Mouse (Mus musculus) thymus, postnatal 4 days (tissue): ENCODE data around the gene Sgcb.

ENCODE experiments used
- DNase-seq: peaks from one replicate; pipeline ENCODE4 v3.0.0; 2021

Gene Sgcb

GRCm38 (mm10) chr5:73647261-73647900 lies at the start of gene Sgcb:
Sgcb (minus strand) TSS chr5:73647790.
- DNase-seq: peak; percentile 94

- DNase-seq: no peak
Observed at GRCm38 (mm10) chr5:73694254-73695015, 46.8 kb upstream of the Sgcb start.

- no peak for DNase-seq
Observed at GRCm38 (mm10) chr5:73693778-73694177, 46.2 kb upstream of the Sgcb start.

DNA sequence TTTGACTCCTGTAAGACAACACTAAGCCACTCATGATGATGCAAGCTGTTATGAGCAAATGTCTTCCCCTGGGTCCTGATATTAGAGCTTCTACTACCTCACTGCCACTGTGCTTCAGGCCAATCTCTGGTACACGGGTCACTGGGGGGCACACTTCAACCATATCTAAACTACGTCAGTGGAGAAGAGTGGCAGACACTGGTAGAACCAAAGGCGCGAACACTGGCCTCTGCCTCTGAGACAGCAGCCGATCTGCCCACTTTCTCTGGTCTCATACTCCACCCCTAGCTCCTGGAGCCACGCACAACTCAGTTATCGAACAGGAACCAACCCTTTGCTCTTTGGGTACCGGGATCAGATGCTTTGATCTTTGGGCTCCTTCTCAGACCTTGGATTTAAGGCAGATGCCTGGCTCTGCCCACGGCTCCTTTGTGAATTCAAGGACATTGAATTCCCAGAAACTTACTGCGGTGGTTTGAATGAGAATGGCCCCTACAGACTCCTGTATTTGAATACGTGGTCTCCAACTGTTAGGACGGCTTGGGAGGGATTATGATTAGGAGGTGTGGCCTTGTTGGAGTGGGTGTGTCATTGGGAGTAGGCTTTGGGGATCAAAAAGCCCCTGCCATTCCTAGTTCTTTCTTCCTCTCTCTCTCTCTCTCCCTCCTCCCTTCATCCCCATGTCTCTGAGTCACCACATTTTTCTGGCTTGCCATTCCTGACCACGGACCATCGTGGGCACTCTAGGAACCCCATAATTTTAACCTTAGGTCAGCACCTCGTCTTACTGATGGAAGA lies 44.3 kb upstream of the Sgcb start:
- DNase-seq: no peak

- no peak for DNase-seq
Observed at GRCm38 (mm10) chr5:73690146-73690545, 42.6 kb upstream of the Sgcb start.

GRCm38 (mm10) chr5:73688576-73688975 lies 41.0 kb upstream of the Sgcb start:
- DNase-seq: no peak

DNA sequence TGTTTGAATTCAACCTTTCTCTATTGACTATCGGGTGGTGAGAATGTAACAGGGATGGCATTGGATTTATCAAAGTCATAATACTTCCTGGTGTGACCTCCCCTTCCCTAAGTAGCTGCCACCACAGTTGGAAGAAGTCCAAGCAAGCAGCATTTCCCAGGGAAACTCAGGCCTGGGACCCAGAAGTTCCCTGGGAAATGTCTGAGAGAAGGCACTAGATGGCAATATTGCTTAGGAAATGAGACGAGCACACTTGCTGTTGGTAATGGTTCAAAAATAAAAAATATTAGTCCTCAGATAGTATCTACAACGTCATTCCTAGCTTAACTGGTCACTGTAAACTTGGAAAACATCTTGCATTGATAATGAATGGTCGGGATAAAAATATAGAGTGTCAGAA lies 38.6 kb upstream of the Sgcb start:
- DNase-seq: no peak

- no peak for DNase-seq
Observed at GRCm38 (mm10) chr5:73683706-73684409, 36.3 kb upstream of the Sgcb start.

DNA sequence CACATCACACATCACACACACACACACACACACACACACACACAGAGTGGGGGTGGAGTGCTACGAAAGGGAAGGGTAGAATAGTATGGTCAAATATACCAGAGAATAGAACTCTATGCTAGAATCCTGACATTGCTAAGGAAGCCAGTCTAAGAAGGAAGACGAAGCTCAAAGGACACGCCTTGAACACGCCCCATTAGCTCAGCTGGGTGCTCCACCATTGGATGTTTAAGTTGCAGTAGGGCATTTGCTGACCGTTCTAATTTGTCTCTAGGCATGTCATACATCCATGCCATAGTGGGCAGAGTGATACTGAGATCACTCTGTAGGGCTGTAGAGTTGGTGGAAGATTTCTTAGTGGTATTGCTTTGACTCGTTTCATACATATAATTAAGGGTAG lies 35.6 kb upstream of the Sgcb start:
- no peak for DNase-seq

DNA sequence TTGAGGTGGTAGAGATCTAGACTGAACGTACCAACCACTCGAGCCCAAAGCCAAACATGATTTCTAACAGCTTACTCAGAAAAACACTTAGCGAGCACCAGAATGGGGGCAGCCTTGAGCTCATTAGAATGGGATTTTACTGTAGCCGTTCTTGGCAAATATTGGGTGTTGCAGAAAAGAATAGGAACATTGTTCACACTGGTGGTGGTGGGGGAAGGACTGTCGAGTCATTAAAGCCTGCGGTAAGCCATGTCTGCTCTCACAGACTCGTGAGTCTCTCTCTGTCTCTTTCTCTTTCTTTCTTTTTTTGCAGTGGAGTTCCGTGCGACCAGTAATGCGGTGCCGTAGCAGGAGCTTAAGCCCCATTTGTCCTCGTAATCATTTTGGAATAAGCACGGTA lies 29.0 kb upstream of the Sgcb start:
- no peak for DNase-seq

- DNase-seq: no peak
Observed at GRCm38 (mm10) chr5:73675604-73676003, 28.0 kb upstream of the Sgcb start.

DNA sequence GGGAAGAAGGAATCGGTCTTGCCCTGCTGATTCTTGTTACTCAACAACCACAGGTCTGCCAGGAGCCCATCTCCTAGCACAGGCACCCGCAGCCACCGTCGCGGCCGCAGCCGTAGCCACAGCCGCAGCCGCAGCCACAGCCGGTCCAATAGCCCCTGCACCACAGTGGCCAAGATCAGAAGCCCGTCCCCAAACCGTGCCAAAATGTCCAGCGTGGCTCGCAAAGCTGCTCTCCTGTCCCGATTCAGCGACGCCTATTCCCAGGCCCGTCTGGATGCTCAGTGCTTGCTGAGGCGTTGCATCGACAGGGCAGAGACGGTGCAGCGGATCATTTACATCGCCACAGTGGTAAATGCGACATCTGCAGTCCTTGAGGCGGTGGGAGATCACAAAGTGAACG lies 21.8 kb upstream of the Sgcb start:
- DNase-seq: no peak

DNA sequence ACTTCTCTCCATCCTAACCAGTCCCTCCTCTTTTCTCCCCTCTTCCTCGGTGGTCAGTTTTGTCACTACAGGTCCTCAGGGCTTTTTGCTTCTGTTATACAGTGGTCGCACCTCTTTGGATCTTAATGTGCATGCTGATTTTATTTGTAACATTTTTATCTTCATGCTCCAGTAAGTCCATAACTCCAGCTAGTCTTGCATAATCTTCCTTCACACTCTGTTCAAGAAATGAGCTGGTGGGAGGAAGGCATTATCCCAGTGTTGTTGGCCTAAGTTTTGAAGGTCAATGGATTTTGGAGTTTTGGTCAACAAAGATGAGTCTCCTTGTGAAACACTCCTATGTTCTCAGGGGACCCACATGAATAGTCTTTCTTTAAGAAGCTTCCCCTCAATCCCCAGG lies 20.3 kb upstream of the Sgcb start:
- DNase-seq: no peak

DNA sequence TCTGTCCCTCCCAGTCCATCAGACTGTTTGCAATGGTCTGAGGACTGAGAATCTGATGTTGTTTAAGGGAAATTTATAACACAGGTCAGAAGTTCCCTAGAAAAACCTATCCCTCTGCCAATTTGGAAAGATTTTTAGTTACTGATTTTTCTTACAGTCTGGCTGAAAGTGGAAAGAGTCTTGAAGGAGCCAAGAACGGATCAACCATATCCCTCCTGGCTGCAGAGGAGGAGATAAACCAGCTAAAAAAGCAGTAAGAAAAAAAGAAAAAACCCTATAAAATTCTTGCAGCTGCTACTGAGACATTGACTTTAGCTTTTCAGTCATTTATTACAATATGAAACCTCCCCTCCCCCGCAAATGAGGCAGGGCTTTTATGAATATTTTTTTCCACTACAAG lies 19.1 kb upstream of the Sgcb start:
- no peak for DNase-seq

DNA sequence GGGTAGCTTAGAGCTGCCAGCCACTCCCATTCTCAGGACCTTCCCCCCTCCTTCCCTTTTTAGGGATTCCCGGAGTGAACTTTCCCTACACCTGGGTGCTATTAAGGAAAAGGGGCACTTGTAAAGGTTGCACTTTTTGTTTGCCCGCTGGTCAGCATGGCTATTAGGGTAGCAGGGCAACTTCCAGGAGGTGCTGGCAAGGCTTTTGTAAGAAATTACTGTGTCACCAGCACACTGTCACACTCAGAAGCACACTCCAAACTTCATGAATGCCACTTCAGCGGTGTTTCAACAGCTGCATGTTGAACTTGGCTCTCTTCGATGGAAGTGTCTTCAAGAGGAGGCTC lies 4.2 kb upstream of the Sgcb start:
- no peak for DNase-seq

DNA sequence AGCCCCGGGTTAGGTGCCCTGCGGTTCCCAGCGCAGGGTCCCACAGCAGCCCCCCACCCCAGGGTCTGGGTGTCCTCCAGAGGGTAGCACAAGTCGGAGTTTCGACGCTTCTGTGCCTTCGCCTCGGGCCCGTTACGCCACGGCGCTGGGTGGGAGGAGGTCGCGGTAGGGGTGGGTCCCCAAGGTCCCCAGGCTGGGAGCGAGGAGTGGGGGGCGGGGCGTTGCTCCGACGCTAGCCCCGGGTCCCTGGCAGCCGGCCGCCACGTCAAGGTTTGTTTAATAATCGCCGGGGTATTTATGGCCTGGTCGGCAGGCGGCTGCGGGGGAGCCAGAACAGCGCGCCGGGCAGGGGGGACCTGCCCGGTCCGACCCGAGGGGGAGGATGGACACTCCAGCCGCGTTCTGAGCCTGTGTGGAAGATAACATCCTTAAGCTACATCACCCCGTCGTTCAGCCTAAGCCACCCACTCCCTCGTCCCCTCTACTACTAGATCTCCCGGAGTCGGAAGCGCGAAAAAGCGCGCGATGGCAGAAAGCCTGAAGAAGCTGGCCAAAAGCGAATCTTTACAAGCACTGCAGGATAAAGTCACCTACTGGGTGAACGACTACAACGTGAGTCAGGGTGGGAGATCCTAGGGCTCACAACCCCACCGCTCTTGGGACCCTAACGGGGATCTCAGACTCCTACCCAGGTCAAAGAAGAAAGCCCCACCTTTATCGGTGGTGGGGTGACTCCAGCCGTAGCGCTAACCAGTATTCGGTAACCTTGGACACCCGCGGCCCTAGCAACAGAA lies 3.7 kb upstream of the Sgcb start, which contains the start of gene Spata18:
Gene Spata18 (plus strand): TSS at position 319 of the 794 bp plus-strand sequence.
- DNase-seq: peak; percentile 44

DNA sequence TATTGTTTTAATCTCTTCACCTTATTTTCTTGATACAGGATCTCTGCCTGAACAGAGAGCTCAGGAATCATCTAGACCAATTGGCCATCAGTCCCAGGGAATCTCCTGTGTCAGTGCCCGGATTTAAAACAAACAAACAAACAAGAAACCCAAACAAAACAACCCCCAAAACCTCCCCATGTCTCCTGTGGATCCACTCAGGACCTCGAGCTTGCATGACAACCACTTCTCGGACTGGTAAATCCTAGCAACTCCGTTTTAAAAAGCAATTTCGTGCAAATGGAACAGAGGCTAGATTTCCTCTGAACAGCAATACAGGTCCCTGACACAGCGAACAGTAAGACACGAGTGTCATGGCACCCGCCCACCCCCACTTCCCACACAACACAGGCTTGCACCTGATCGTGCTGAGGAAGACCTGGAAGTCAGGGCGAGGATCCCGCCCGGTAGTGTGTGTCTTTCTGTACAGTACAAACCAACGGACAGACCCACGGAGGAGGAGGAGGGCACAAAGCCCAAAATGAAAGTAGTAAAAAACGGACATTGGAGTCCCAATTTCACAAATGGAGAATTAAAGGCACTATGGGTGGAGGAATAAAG lies 2.9 kb upstream of the Sgcb start:
- DNase-seq: peak; percentile 46

DNA sequence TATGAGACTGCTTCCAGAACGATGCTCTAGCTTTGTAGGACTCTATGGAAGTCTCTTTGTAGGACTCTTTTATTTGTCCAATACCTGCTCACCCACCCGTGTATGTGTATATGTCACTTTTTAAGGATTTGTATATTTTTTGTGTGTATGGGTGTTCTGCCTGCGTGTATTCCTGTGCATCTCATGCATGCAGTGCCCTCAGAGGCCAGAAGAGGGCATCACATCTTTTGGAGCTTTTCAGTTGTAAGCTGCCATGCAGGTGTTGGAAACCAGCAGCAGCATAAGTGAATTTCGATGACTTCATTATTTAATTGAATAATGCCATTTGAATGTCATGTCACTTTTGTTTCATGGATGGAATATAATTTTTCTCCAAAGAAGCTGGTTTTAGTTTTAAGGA lies 5.5 kb downstream of the Sgcb start:
- peak; percentile 78 for DNase-seq

- DNase-seq: no peak
Observed at GRCm38 (mm10) chr5:73641058-73641457, 6.5 kb downstream of the Sgcb start.

GRCm38 (mm10) chr5:73637337-73638107 lies 10.1 kb downstream of the Sgcb start:
- no peak for DNase-seq

- peak; percentile 86 for DNase-seq
Observed at GRCm38 (mm10) chr5:73633141-73633540, 14.4 kb downstream of the Sgcb start.
